Mouse (Mus musculus): ENCODE results near the gene St7. TPM values are rescaled to one million over a fixed set of nuclear protein-coding genes. Genes with fewer than 3 reads are reported as not detected.

Gene St7
- polyA plus RNA-seq, 1 experiment = 8.4 TPM

DNA sequence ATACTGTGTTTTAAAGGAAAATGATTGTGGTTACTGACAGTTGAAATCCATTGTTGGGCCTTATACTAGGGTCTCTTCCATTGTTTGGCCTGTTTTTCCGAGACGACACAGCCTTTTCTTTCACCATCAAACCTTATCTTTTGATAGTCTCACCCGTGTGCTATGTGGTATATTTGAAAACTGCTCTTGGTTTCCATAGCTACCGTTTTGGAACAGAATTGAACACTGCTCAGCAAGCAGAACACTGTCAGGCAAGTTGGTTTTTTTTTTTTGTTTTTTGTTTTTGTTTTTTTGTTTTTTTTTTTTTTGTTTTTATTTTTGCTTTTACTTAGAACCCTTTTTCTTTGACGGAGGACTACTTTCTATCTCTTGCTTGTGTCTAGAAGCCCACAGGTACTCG lies 58.2 kb downstream of the St7 start:
- Histone ChIP-seq H3K36me3 (ENCODE audit: control insufficient read depth, insufficient read depth) (no peaks in the 10 kb centered on the region), H3K79me2 (ENCODE audit: control insufficient read depth, insufficient read depth) (no peaks in the 10 kb centered on the region), H3K27me3 (ENCODE audit: control insufficient read depth, insufficient read depth, insufficient read length) (no peaks in the 10 kb centered on the region), H3K4me3 (no peak overlapping the region), H3ac (ENCODE audit: control insufficient read depth, insufficient read length) (no peak overlapping the region), H3K4me2 (ENCODE audit: low read depth) (no peak overlapping the region)
- TF ChIP-seq TCF12 (IDR thresholded peaks at IDR 0.05; ENCODE audit: insufficient read depth, poor library complexity, severe bottlenecking) (no peak), POLR2A (IDR thresholded peaks at IDR 0.05; ENCODE audit: insufficient read length, low read depth) (no peak), SRF (IDR thresholded peaks at IDR 0.05; ENCODE audit: control insufficient read depth, insufficient read length, low read depth) (no peak), MYOD1 (IDR thresholded peaks at IDR 0.05; ENCODE audit: control insufficient read depth in 1 of 3, insufficient read length in 2 of 3, low read depth in 2 of 3) (no peak), CEBPB (IDR thresholded peaks at IDR 0.05; ENCODE audit: insufficient read depth, poor library complexity, severe bottlenecking) (no peak), MYOG (IDR thresholded peaks at IDR 0.05; ENCODE audit: control insufficient read depth in 1 of 3, insufficient read depth in 1 of 3, insufficient read length in 2 of 3, low read depth in 2 of 3) (no peak), MAX (IDR thresholded peaks at IDR 0.05; ENCODE audit: low read depth) (no peak), REST (IDR thresholded peaks at IDR 0.05; ENCODE audit: insufficient read depth, insufficient read length) (no peak), USF1 (IDR thresholded peaks at IDR 0.05; ENCODE audit: low read depth) (no peak), TCF3 (IDR thresholded peaks at IDR 0.05; ENCODE audit: insufficient read length, low read depth) (no peak), POLR2AphosphoS2 (IDR thresholded peaks at IDR 0.05; ENCODE audit: insufficient read length, low read depth) (no peak)

DNA sequence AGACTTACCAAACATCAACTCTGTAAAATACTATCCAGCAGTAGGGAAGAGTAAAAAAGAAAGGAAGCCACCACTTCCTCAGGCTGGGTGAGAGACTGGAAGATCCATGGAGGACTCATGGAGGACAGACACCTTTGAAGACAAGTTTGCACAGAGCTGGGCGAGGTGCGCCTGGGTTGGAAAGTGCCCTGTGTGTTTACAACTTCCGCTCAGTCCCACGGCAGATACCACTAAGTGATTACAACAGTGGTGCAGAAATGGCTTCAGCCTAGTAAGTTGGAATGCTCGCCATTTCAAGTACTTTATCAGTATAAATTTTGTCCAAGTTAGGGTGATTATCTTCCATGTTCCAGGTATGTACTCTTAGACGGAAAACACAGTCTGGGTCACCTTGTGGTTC lies 63.2 kb downstream of the St7 start:
- H3K27me3 ChIP-seq (ENCODE audit: control insufficient read depth, insufficient read depth, insufficient read length) = no peaks in the 10 kb centered on the region
- TF ChIP-seq SRF (IDR thresholded peaks at IDR 0.05; ENCODE audit: control insufficient read depth, insufficient read length, low read depth) (no peak), POLR2A (IDR thresholded peaks at IDR 0.05; ENCODE audit: insufficient read length, low read depth) (no peak), MYOD1 (IDR thresholded peaks at IDR 0.05; ENCODE audit: control insufficient read depth in 1 of 3, insufficient read length in 2 of 3, low read depth in 2 of 3) (no peak), CEBPB (IDR thresholded peaks at IDR 0.05; ENCODE audit: insufficient read depth, poor library complexity, severe bottlenecking) (no peak), MYOG (IDR thresholded peaks at IDR 0.05; ENCODE audit: control insufficient read depth in 1 of 3, insufficient read depth in 1 of 3, insufficient read length in 2 of 3, low read depth in 2 of 3) (no peak), TCF3 (IDR thresholded peaks at IDR 0.05; ENCODE audit: insufficient read length, low read depth) (no peak), USF1 (IDR thresholded peaks at IDR 0.05; ENCODE audit: low read depth) (no peak), POLR2AphosphoS2 (IDR thresholded peaks at IDR 0.05; ENCODE audit: insufficient read length, low read depth) (no peak), TCF12 (IDR thresholded peaks at IDR 0.05; ENCODE audit: insufficient read depth, poor library complexity, severe bottlenecking) (no peak)
- no peak overlapping the region for H3K4me3 ChIP-seq
- no peaks in the 10 kb centered on the region for H3K36me3 ChIP-seq (ENCODE audit: control insufficient read depth, insufficient read depth)
- H3ac ChIP-seq (ENCODE audit: control insufficient read depth, insufficient read length) = no peak overlapping the region
- no peak overlapping the region for H3K4me2 ChIP-seq (ENCODE audit: low read depth)
- H3K79me2 ChIP-seq (ENCODE audit: control insufficient read depth, insufficient read depth) = no peaks in the 10 kb centered on the region

DNA sequence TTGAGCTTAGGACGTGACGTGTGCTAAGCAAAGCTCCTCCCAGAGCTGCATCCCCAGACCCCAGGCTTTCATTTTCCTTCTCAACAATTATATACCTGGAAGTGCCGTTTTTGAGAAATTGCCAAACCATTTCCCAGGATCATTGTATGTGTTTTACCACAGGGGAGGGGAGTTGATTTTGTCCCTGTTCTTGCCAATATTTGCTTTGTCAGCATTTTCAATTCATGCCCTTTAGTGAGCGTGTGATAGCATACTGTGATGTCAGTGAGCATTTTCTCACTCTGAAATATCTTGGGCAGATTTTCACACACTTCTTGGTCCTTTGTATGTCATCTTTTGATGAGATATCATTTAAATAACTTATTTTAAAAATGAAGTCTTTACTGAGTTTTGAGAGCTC lies 65.8 kb downstream of the St7 start:
- no peak overlapping the region for H3ac ChIP-seq (ENCODE audit: control insufficient read depth, insufficient read length)
- H3K27me3 ChIP-seq (ENCODE audit: control insufficient read depth, insufficient read depth, insufficient read length) = no peaks in the 10 kb centered on the region
- no peaks in the 10 kb centered on the region for H3K36me3 ChIP-seq (ENCODE audit: control insufficient read depth, insufficient read depth)
- no peak overlapping the region for H3K4me2 ChIP-seq (ENCODE audit: low read depth)
- TF ChIP-seq SRF (IDR thresholded peaks at IDR 0.05; ENCODE audit: control insufficient read depth, insufficient read length, low read depth) = no peak
- no peak for TF ChIP-seq TCF12 (IDR thresholded peaks at IDR 0.05; ENCODE audit: insufficient read depth, poor library complexity, severe bottlenecking)
- no peak for TF ChIP-seq MAX (IDR thresholded peaks at IDR 0.05; ENCODE audit: low read depth)
- TF ChIP-seq POLR2AphosphoS2 (IDR thresholded peaks at IDR 0.05; ENCODE audit: insufficient read length, low read depth) = no peak
- no peak for TF ChIP-seq MYOD1 (IDR thresholded peaks at IDR 0.05; ENCODE audit: control insufficient read depth in 1 of 3, insufficient read length in 2 of 3, low read depth in 2 of 3)
- peaks cover 12% of the 10 kb centered on the region for H3K79me2 ChIP-seq (ENCODE audit: control insufficient read depth, insufficient read depth)
- H3K4me3 ChIP-seq = no peak overlapping the region

DNA sequence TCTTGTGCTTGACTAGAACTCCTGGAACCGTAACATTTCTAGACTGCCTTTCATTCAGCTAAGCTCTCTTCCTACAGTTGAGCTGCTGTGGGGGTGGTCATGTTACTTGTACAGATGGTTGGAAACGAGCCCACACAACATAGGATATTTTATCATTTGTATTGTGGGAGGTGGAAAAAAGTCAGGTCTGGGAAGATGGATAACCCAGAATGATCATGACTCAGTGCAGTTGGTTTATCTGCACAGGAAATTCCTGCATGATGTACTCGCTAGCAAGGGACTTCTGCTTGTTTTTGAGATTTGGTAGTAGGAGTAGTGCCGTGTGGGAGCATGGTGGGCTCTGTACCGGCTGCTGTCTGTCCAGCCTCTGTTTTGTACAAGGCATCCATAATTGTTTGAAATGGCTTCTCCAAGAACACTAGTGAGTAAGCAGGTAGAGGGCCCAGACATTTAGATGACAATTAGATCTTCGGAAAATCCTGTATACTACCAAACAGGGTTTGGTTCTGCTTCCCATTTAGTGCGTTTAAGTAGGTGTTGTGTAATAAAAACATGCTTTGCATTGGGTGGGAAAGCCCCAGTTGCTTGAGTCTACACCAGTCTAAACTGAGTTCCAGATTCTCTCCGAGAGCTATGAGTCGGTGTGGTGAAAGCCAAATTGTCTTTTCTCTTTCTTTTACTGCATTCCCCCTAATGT lies 71.4 kb downstream of the St7 start:
- TF ChIP-seq CEBPB (IDR thresholded peaks at IDR 0.05; ENCODE audit: insufficient read depth, poor library complexity, severe bottlenecking) = 0 out of 2 replicates have a peak, but pooled peaks have one; percentile 32
- TF ChIP-seq POLR2A (IDR thresholded peaks at IDR 0.05; ENCODE audit: insufficient read length, low read depth) = no peak
- Histone ChIP-seq H3K4me3 (no peak overlapping the region), H3K36me3 (ENCODE audit: control insufficient read depth, insufficient read depth) (no peaks in the 10 kb centered on the region), H3ac (ENCODE audit: control insufficient read depth, insufficient read length) (no peak overlapping the region), H3K4me2 (ENCODE audit: low read depth) (peak overlapping the region; percentile 70), H3K27me3 (ENCODE audit: control insufficient read depth, insufficient read depth, insufficient read length) (no peaks in the 10 kb centered on the region), H3K79me2 (ENCODE audit: control insufficient read depth, insufficient read depth) (peaks cover 19% of the 10 kb centered on the region)

DNA sequence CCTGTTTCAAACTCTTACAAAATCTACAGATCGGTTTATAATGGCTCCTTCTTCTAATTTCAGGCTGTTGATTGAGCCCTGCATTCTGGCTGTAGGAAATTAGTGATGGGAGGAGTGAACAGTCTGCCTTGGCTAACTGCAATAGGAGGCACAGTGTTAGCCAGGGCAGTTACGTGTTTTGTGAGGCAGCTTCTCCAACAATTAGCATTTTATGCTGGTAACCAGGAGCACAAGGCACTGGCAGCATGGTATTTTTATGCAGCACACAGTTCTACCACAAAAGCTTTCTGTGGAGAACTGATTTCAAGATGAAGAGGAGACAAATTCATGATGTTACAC lies 71.9 kb downstream of the St7 start:
- peak overlapping the region; percentile 70 for H3K4me2 ChIP-seq (ENCODE audit: low read depth)

More for the DNA sequence above, 71.9 kb downstream of the St7 start:
- H3ac ChIP-seq (ENCODE audit: control insufficient read depth, insufficient read length) = no peak overlapping the region
- no peaks in the 10 kb centered on the region for H3K36me3 ChIP-seq (ENCODE audit: control insufficient read depth, insufficient read depth)
- no peaks in the 10 kb centered on the region for H3K27me3 ChIP-seq (ENCODE audit: control insufficient read depth, insufficient read depth, insufficient read length)
- no peak for TF ChIP-seq TCF12 (IDR thresholded peaks at IDR 0.05; ENCODE audit: insufficient read depth, poor library complexity, severe bottlenecking)
- TF ChIP-seq POLR2AphosphoS2 (IDR thresholded peaks at IDR 0.05; ENCODE audit: insufficient read length, low read depth) = no peak
- TF ChIP-seq POLR2A (IDR thresholded peaks at IDR 0.05; ENCODE audit: insufficient read length, low read depth) = no peak
- TF ChIP-seq CEBPB (IDR thresholded peaks at IDR 0.05; ENCODE audit: insufficient read depth, poor library complexity, severe bottlenecking) = no peak
- no peak for TF ChIP-seq MYOD1 (IDR thresholded peaks at IDR 0.05; ENCODE audit: control insufficient read depth in 1 of 3, insufficient read length in 2 of 3, low read depth in 2 of 3)
- TF ChIP-seq USF1 (IDR thresholded peaks at IDR 0.05; ENCODE audit: low read depth) = no peak
- no peak for TF ChIP-seq TCF3 (IDR thresholded peaks at IDR 0.05; ENCODE audit: insufficient read length, low read depth)
- H3K79me2 ChIP-seq (ENCODE audit: control insufficient read depth, insufficient read depth) = peaks cover 19% of the 10 kb centered on the region
- no peak overlapping the region for H3K4me3 ChIP-seq
